Comparison of ENCODE assay signal across 17 mouse cellular contexts in the genomic region with DNA sequence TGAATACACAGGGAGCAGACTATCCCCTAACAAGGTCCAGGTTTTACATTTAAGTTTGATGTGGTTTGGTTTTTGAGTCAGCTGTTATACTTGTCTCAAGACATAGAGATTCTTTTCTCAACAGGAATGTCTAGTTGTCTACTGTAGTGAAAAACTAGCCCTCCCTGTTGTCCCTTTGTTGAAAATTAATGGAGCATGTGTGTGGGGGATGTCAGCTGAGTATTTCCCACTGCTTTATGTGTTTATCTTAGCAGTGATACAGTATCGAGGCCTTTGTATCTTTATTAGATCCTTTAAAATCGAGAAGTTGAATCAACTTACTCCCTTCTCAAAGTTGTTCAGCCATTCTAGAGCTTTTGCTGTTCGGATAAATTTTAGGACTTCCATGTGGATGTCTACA.
"Had no signal": no experiment of that assay in that cellular context is flagged by ENCODE, and none has a peak within 500 bp of the region (broad histone marks: within the 10 kb centered on the region; RNA-seq: fewer than 3 reads in every experiment).

No protein-coding gene starts in this region.

- H3K9ac ChIP-seq: intestine, embryonic 15.5 days; liver, embryonic 13.5 days; neural tube, embryonic 13.5 days; stomach, embryonic 15.5 days had no signal

- H3K36me3 ChIP-seq: intestine, embryonic 15.5 days; liver, embryonic 13.5 days; neural tube, embryonic 13.5 days; stomach, embryonic 15.5 days had no signal

- H3K4me1 ChIP-seq: intestine, embryonic 15.5 days; liver, embryonic 13.5 days; stomach, embryonic 15.5 days had no signal

- H3K27me3 ChIP-seq: intestine, embryonic 15.5 days had no signal

- DNase-seq: kidney, adult 11 months; kidney, postnatal 10 days; layer of hippocampus, postnatal 36 days; liver, embryonic 13.5 days; lung, adult 2 months; lung, postnatal 14 days; lung, postnatal 4 days; midbrain, embryonic 14.5 days; right cerebral cortex, postnatal 25 days; spleen, adult 18-20 months; thymus, postnatal 25 days had no signal

- H3K4me3 ChIP-seq: intestine, embryonic 15.5 days; left cerebral cortex, adult 2 months; liver, embryonic 13.5 days; midbrain, embryonic 10.5 days; neural tube, embryonic 13.5 days; stomach, embryonic 15.5 days had no signal

- H3K4me2 ChIP-seq: intestine, embryonic 15.5 days; liver, embryonic 13.5 days; neural tube, embryonic 13.5 days; stomach, embryonic 15.5 days had no signal

- ATAC-seq: hindbrain, embryonic 16.5 days; intestine, embryonic 15.5 days had no signal

- H3K9me3 ChIP-seq: intestine, embryonic 15.5 days; liver, embryonic 13.5 days; midbrain, embryonic 10.5 days; neural tube, embryonic 13.5 days; stomach, embryonic 15.5 days had no signal

- H3K27ac ChIP-seq: intestine, embryonic 15.5 days; left cerebral cortex, adult 2 months; liver, embryonic 13.5 days; midbrain, embryonic 10.5 days; neural tube, embryonic 13.5 days; stomach, embryonic 15.5 days had no signal
